Mouse (Mus musculus): ENCODE measurements around the gene Hoxb9. TPM values are rescaled to one million over a fixed set of nuclear protein-coding genes. Genes with fewer than 3 reads are reported as not detected.

The Hoxb9 gene
- polyA plus RNA-seq, 1 experiment from 2014 or later: not detected

DNA sequence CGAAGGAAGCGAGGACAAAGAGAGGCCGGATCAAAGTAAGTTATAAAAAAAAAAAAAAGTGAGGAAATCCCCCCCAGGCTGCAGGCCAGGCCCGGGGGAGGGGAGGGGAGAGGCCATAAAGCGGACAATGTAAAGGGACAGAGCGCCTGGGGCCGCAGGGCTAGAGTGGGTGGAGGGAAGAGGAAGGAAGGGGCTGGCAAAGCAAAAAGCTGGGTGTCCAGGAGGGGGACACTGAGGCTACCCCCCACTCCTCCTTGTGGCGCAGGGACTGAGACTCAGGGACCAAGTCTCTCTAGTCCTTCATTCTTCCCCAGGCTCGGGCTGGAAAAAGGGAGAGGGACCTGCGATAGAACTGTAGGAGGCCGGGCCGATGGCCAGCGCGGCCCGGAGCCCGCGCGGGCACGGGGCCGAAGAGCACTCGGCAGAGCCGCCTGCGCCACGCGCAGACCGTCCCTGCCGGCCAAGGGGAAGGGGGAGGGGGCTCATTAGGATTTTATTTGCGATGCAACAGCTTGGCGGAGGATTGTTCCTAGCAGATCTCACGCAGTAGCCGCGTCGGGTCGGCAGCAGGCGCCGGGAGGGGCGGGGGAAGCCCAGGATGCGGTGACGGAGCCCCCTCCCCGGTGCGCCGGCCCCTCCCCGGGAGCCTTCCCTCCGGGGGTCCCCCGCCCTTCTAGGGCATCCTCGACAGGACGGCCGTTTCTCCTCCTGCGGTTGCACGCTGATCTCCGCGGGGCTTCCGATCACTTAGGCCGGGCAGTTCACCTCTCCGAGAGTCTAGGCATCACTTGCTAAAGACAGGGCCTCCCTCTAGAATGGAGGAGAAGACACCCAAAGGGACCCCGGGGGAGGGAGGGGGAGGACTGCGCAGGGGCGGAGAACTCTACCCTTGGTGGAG is 1.0 kb downstream of the Hoxb9 start:
- H3K9me3 ChIP-seq (ENCODE audit: control insufficient read depth, low read length): no peaks in the 10 kb centered on the region
- H3K4me3 ChIP-seq (ENCODE audit: low read depth, low read length): no peak overlapping the region
- H3K9ac ChIP-seq (ENCODE audit: low read length): no peak overlapping the region
- H3K36me3 ChIP-seq (ENCODE audit: control insufficient read depth, insufficient read depth, low read length): no peaks in the 10 kb centered on the region
- H3K27me3 ChIP-seq (ENCODE audit: control insufficient read depth, insufficient read depth, low read length): peaks cover 98% of the 10 kb centered on the region
- no peak overlapping the region for H3K4me2 ChIP-seq
- H3K4me1 ChIP-seq (ENCODE audit: control insufficient read depth, insufficient read depth, low read length): peaks cover 4% of the 10 kb centered on the region; the same call in 1 of the 2 replicates
- ATAC-seq (ENCODE audit: low FRiP score): no peak
- H3K27ac ChIP-seq (ENCODE audit: low read depth, low read length): no peak overlapping the region
- under 1% methylated on average over 58 of the region's 58 CpGs for WGBS
- DNase-seq (ENCODE audit: low spot score, missing footprints): no peak

DNA sequence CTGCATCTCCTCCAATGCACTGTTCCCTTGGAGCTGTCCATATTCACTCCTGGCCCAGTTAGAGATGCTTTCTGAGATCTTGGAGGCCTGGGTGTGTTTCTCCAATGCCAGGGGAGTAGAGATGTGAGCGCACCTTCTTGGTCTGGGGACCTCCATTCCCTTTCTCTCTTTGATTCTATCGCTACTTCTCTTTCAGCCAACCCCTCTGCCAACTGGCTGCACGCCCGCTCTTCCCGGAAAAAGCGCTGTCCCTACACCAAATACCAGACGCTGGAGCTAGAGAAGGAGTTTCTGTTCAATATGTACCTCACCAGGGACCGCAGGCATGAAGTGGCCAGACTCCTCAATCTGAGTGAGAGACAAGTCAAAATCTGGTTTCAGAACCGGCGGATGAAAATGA is 3.2 kb downstream of the Hoxb9 start:
- peaks cover 100% of the 10 kb centered on the region for H3K27me3 ChIP-seq (ENCODE audit: control insufficient read depth, insufficient read depth, low read length)
- H3K9me3 ChIP-seq (ENCODE audit: control insufficient read depth, low read length): no peaks in the 10 kb centered on the region
- no peak overlapping the region for H3K4me2 ChIP-seq
- no peak for DNase-seq (ENCODE audit: low spot score, missing footprints)
- peaks cover 4% of the 10 kb centered on the region; the same call in 1 of the 2 replicates for H3K4me1 ChIP-seq (ENCODE audit: control insufficient read depth, insufficient read depth, low read length)
- H3K9ac ChIP-seq (ENCODE audit: low read length): no peak overlapping the region
- no peak for ATAC-seq (ENCODE audit: low FRiP score)
- 2% methylated on average over 10 of the region's 10 CpGs for WGBS
- no peak overlapping the region for H3K4me3 ChIP-seq (ENCODE audit: low read depth, low read length)
- H3K36me3 ChIP-seq (ENCODE audit: control insufficient read depth, insufficient read depth, low read length): no peaks in the 10 kb centered on the region
- no peak overlapping the region for H3K27ac ChIP-seq (ENCODE audit: low read depth, low read length)

DNA sequence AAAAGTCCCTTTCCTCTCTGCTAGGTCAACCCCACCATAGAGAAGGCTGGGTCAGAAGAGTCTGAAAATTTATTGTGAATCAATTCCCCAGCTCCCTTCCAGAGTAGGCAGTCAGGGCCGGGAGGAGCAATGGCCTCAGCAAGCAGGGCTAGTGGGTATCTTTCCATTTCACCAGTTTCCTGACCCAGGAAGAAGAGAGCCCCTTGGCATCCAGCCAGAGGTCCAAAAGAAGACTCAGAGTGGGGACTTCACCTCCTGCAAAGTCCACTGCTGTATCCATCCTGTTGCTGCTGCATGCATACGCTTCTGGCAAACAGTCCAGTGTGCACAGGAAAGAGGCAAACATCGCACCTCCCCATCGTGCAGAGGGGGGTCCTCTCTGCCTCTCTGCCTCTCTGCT is 4.6 kb downstream of the Hoxb9 start:
- peaks cover 100% of the 10 kb centered on the region for H3K27me3 ChIP-seq (ENCODE audit: control insufficient read depth, insufficient read depth, low read length)
- peaks cover 4% of the 10 kb centered on the region; the same call in 1 of the 2 replicates for H3K4me1 ChIP-seq (ENCODE audit: control insufficient read depth, insufficient read depth, low read length)
- DNase-seq (ENCODE audit: low spot score, missing footprints): no peak
- H3K4me3 ChIP-seq (ENCODE audit: low read depth, low read length): no peak overlapping the region
- no peaks in the 10 kb centered on the region for H3K9me3 ChIP-seq (ENCODE audit: control insufficient read depth, low read length)
- ATAC-seq (ENCODE audit: low FRiP score): no peak
- H3K4me2 ChIP-seq: no peak overlapping the region
- no peak overlapping the region for H3K9ac ChIP-seq (ENCODE audit: low read length)
- no peaks in the 10 kb centered on the region for H3K36me3 ChIP-seq (ENCODE audit: control insufficient read depth, insufficient read depth, low read length)
- 16% methylated on average over 4 of the region's 4 CpGs for WGBS
- no peak overlapping the region for H3K27ac ChIP-seq (ENCODE audit: low read depth, low read length)

DNA sequence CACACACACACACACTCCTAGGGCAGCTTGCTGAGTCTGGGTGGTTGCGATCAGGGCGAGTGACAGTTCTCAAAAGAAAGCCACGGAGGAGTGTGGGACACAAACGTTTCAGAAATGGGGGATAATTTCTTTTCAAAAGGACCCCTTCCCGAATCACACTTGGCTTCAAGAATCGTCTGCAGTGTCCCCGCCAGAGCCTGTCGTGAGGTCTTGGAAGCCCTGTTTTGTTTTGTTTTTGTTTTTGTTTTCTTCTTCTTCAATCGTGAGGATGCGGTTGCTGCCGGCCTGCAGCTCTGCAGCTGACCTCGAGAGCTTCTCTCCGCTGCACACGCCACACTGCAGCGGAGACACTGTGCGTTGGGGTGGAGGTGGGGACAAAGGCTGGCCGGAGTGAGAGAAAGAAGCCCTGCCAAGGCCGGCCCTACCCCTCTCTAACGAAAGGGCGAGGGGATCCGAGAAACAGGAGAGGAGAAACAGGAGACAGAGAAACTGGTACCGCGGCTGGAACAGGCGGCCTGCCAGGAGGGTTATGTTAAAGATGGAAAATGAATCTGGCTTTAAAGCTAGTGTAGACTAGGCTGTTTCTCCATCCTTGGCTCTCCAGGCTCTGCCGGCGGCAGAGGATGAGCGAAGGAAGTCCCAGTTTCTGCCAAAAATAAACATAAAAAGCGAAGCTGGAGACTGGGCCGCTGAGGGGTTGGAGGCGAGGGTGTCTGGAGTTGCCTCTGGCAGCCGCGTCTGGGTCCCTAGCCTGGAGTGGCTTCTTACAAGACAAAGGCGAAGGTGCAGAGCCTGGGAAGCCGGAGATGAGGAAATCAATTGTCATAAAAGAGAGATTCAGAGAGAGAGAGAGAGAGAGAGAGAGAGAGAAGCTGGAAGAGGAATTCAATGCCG is 6.1 kb downstream of the Hoxb9 start:
- Histone ChIP-seq H3K27ac (ENCODE audit: low read depth, low read length) (no peak overlapping the region), H3K4me3 (ENCODE audit: low read depth, low read length) (no peak overlapping the region)

DNA sequence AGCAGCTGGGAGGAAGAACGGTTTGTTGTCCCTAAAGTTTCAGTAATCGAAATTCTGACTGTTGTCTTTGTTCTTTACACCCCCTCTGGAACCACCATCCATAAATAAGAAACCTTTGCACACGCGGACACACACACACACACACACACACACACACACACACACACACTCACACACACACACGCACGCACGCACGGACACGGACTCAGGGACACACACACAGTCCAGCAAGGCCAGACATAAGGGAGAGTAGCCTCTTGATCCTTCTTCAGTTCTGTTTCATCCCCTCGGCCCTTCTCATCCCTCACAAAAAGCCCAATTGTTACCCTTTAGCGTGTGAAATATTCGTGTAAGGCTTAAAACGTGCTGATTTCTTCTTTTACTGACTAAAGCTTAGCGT is 7.1 kb downstream of the Hoxb9 start:
- no peak for ATAC-seq (ENCODE audit: low FRiP score)
- 19% methylated on average over 14 of the region's 14 CpGs for whole genome bisulfite sequencing

More for the DNA sequence above, 6.1 kb downstream of the Hoxb9 start:
- H3K4me1 ChIP-seq (ENCODE audit: control insufficient read depth, insufficient read depth, low read length): no peaks in the 10 kb centered on the region
- H3K4me2 ChIP-seq: no peak overlapping the region
- no peak overlapping the region for H3K9ac ChIP-seq (ENCODE audit: low read length)
- WGBS: 1% methylated on average over 35 of the region's 35 CpGs
- H3K9me3 ChIP-seq (ENCODE audit: control insufficient read depth, low read length): no peaks in the 10 kb centered on the region
- DNase-seq (ENCODE audit: low spot score, missing footprints) (no peak), ATAC-seq (ENCODE audit: low FRiP score) (no peak)
- H3K27me3 ChIP-seq (ENCODE audit: control insufficient read depth, insufficient read depth, low read length): peaks cover 100% of the 10 kb centered on the region
- no peaks in the 10 kb centered on the region for H3K36me3 ChIP-seq (ENCODE audit: control insufficient read depth, insufficient read depth, low read length)

DNA sequence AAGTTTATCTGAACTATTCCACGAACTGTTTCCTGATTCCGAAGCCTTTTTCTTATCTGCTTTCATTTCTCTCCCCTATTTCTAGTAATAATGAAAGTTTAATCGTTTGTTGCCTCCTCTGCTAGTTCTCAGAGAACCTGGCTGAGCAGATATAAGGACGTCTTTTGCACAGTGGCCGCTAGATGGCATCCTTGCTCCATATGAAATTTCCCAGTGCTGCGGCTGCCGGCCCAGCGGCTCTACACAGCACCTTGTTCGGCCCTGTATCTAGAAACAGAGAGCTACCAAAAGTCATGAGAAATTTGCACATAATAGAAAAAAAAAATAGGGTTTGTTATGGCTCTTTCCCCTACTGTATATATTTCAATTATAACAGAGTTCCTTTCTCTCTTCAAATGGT is 7.5 kb downstream of the Hoxb9 start:
- Histone ChIP-seq H3K27me3 (ENCODE audit: control insufficient read depth, insufficient read depth, low read length) (peaks cover 100% of the 10 kb centered on the region), H3K9me3 (ENCODE audit: control insufficient read depth, low read length) (no peaks in the 10 kb centered on the region), H3K27ac (ENCODE audit: low read depth, low read length) (no peak overlapping the region), H3K4me2 (no peak overlapping the region), H3K4me1 (ENCODE audit: control insufficient read depth, insufficient read depth, low read length) (no peaks in the 10 kb centered on the region), H3K36me3 (ENCODE audit: control insufficient read depth, insufficient read depth, low read length) (no peaks in the 10 kb centered on the region), H3K9ac (ENCODE audit: low read length) (no peak overlapping the region), H3K4me3 (ENCODE audit: low read depth, low read length) (no peak overlapping the region)
- under 1% methylated on average over 9 of the region's 9 CpGs for WGBS
- ATAC-seq (ENCODE audit: low FRiP score) (no peak), DNase-seq (ENCODE audit: low spot score, missing footprints) (peak; percentile 99)

More for the DNA sequence above, 7.1 kb downstream of the Hoxb9 start:
- Histone ChIP-seq H3K9ac (ENCODE audit: low read length) (no peak overlapping the region), H3K9me3 (ENCODE audit: control insufficient read depth, low read length) (no peaks in the 10 kb centered on the region), H3K27ac (ENCODE audit: low read depth, low read length) (no peak overlapping the region), H3K27me3 (ENCODE audit: control insufficient read depth, insufficient read depth, low read length) (peaks cover 100% of the 10 kb centered on the region), H3K4me1 (ENCODE audit: control insufficient read depth, insufficient read depth, low read length) (no peaks in the 10 kb centered on the region), H3K36me3 (ENCODE audit: control insufficient read depth, insufficient read depth, low read length) (no peaks in the 10 kb centered on the region), H3K4me3 (ENCODE audit: low read depth, low read length) (no peak overlapping the region), H3K4me2 (no peak overlapping the region)
- DNase-seq (ENCODE audit: low spot score, missing footprints): peak; percentile 95

DNA sequence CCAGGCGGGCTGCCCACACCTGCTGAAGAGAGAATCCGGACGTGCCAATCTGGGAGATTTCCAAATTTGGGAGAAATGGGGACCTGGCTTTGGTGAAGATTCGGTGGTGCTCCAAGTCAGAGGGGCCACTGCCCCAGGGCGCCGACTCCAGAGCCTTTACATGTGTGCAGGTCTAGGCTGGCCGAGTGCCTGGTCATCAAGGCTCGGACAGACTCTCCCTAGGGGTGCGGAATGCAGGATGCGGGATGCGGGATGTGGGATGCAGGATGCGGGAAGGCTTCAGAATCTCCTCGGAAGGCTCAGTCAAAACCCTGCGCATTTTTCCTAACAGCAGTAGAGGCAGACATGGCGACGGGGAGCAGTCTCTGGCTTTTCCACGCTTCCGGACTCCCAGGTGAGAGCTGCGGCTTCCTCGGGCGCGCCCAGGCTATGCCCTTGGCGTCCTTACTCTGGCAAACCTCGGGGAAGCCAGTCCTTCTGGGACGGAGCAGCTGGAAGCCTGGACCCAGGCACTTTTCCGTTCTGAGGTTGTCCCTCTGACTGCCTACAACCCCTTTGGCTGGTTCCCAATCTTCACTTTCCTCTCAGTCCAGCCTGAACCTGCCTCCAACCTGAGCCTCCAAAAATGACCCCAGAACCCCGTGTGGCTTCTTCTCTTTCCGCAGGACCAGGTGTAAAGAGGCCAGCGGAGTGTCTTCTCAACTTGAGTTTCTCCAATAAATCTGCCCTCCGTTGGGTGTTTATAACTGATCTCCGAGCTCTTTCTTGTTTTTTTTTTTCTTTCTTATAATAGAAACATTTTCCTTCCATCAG is 8.4 kb downstream of the Hoxb9 start:
- Histone ChIP-seq H3K9me3 (ENCODE audit: control insufficient read depth, low read length) (no peaks in the 10 kb centered on the region), H3K27me3 (ENCODE audit: control insufficient read depth, insufficient read depth, low read length) (peaks cover 100% of the 10 kb centered on the region), H3K27ac (ENCODE audit: low read depth, low read length) (no peak overlapping the region), H3K9ac (ENCODE audit: low read length) (no peak overlapping the region), H3K4me1 (ENCODE audit: control insufficient read depth, insufficient read depth, low read length) (no peaks in the 10 kb centered on the region), H3K36me3 (ENCODE audit: control insufficient read depth, insufficient read depth, low read length) (no peaks in the 10 kb centered on the region), H3K4me2 (no peak overlapping the region), H3K4me3 (ENCODE audit: low read depth, low read length) (no peak overlapping the region)
- ATAC-seq (ENCODE audit: low FRiP score) (no peak), DNase-seq (ENCODE audit: low spot score, missing footprints) (peak; percentile 95)
- 2% methylated on average over 31 of the region's 31 CpGs for WGBS

DNA sequence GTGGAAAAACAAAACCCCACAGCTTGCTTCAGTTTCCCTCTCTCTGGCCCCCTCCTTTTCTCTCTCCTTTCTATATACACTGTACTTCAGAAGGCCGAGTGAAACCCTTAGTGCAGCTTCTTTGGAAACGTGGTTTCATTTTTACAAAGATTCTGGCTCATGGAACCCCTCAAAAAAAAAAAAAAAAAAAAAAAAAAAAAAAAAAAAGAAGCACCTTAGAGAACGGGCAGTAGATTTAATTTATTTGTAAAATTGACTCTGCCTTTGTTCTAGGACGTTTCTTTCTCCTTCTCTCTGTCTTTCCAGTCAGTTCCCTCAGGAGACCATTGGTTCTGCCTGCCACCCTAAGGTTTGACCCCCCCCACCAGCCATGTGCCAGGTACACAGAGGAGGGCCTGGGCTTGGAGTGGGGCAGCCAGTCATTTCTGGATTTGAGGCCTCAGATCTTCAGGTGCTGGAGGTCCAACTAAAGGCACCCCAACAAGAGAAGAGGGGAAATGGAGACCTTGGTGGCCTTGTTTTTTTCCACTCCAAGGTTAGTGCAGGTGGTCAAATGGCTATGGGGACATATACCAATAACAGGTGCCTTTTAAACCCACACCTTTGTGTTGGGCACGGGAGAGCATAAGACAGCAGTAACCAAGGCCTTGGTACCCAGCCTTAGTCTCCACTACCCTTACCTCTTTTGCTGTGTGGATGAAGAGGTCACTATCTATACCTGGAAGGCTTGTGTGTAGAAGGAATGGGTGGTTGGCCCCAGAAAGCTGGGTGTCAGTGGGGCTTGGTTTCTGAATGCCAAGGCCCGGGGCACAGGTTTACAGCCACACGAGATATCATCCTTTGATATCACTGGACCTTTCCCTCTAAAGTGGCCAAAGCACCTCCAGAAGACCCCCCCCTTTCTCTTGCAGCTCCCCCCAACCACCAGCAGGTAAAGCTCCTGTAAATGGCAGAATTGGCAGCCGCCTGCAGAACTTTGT is 9.4 kb downstream of the Hoxb9 start:
- H3K36me3 ChIP-seq (ENCODE audit: control insufficient read depth, insufficient read depth, low read length): no peaks in the 10 kb centered on the region
- DNase-seq (ENCODE audit: low spot score, missing footprints) (peak; percentile 93), ATAC-seq (ENCODE audit: low FRiP score) (no peak)
- H3K27me3 ChIP-seq (ENCODE audit: control insufficient read depth, insufficient read depth, low read length): peaks cover 100% of the 10 kb centered on the region
- H3K4me3 ChIP-seq (ENCODE audit: low read depth, low read length): no peak overlapping the region
- no peak overlapping the region for H3K4me2 ChIP-seq
- no peaks in the 10 kb centered on the region for H3K4me1 ChIP-seq (ENCODE audit: control insufficient read depth, insufficient read depth, low read length)
- H3K27ac ChIP-seq (ENCODE audit: low read depth, low read length): no peak overlapping the region
- 10% methylated on average over 8 of the region's 8 CpGs for WGBS
- no peaks in the 10 kb centered on the region for H3K9me3 ChIP-seq (ENCODE audit: control insufficient read depth, low read length)
- no peak overlapping the region for H3K9ac ChIP-seq (ENCODE audit: low read length)
